In the genomic region with DNA sequence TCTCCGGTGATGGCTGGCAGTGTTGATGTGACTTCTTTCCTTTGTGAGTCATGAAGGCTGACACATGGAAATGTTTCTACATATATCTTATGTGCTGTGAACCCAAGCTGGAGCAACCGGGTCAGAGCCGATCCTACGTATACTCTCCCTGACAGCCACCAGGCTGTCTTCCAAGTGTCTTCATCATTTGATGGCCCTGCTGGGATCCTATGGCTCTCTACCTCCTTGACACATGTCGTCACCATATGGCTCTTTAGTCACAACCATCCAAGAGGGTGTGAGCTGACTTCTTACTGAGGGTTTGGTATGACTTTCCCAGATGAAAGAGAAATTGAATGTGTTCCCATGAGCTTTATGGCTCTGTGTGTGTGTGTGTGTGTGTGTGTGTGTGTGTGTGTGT, we compare ENCODE assay signal across 37 mouse cellular contexts. TPM values are rescaled to one million over a fixed set of nuclear protein-coding genes. Genes with fewer than 3 reads are reported as not detected.
DNase-seq lines count a peak whose midpoint lies in the region; ATAC-seq lines count a peak whose summit lies in the region.
"Had no signal": no experiment of that assay in that cellular context is flagged by ENCODE, and none has a peak within 500 bp of the region (broad histone marks: within the 10 kb centered on the region; RNA-seq: fewer than 3 reads in every experiment).

No protein-coding gene starts in this region.

- H3K9ac ChIP-seq in forebrain, embryonic 14.5 days (ENCODE audit: low read length), result no peak overlapping the region
- no peak overlapping the region for H3K9ac ChIP-seq in forebrain, embryonic 13.5 days
- H3K9ac ChIP-seq: heart, embryonic 15.5 days; hindbrain, embryonic 12.5 days; limb, embryonic 13.5 days; lung, embryonic 15.5 days; neural tube, embryonic 13.5 days had no signal

- H3K27ac ChIP-seq in forebrain, embryonic 14.5 days (ENCODE audit: low read depth, low read length), result no peak overlapping the region
- H3K27ac ChIP-seq in forebrain, embryonic 13.5 days, result no peak overlapping the region
- H3K27ac ChIP-seq: heart, embryonic 10.5 days; heart, embryonic 15.5 days; hindbrain, embryonic 12.5 days; limb, embryonic 13.5 days; lung, embryonic 15.5 days; neural tube, embryonic 13.5 days had no signal

- no peak overlapping the region for H3K4me3 ChIP-seq in forebrain, embryonic 14.5 days (ENCODE audit: low read depth, low read length)
- H3K4me3 ChIP-seq in forebrain, embryonic 13.5 days, result no peak overlapping the region
- H3K4me3 ChIP-seq: heart, embryonic 10.5 days; heart, embryonic 15.5 days; hindbrain, embryonic 12.5 days; limb, embryonic 13.5 days; lung, embryonic 15.5 days; neural tube, embryonic 13.5 days had no signal

- 73% methylated on average over 5 of the region's 5 CpGs for WGBS in forebrain, embryonic 14.5 days
- WGBS in forebrain, embryonic 13.5 days, result 83% methylated on average over 5 of the region's 5 CpGs

- peak; percentile 42; the same call in 1 of the 2 replicates for ATAC-seq in forebrain, embryonic 14.5 days
- ATAC-seq in forebrain, embryonic 13.5 days, result no peak
- ATAC-seq: activated CD4-positive, CD25-positive, alpha-beta regulatory T cell, adult 4 months; intestine, embryonic 16.5 days had no signal

- peaks cover 39% of the 10 kb centered on the region for H3K36me3 ChIP-seq in forebrain, embryonic 14.5 days (ENCODE audit: control insufficient read depth, insufficient read depth, low read length)
- peaks cover 45% of the 10 kb centered on the region for H3K36me3 ChIP-seq in forebrain, embryonic 13.5 days (ENCODE audit: poor library complexity, severe bottlenecking)
- H3K36me3 ChIP-seq: heart, embryonic 15.5 days; lung, embryonic 15.5 days had no signal

- no peaks in the 10 kb centered on the region for H3K27me3 ChIP-seq in forebrain, embryonic 14.5 days (replicated peaks; ENCODE audit: control insufficient read depth, insufficient read depth, low read length)
- H3K27me3 ChIP-seq in forebrain, embryonic 13.5 days, result no peaks in the 10 kb centered on the region
- H3K27me3 ChIP-seq: heart, embryonic 15.5 days; hindbrain, embryonic 12.5 days; limb, embryonic 13.5 days; lung, embryonic 15.5 days; neural tube, embryonic 13.5 days had no signal

- H3K4me1 ChIP-seq in forebrain, embryonic 14.5 days (ENCODE audit: control insufficient read depth, insufficient read depth, low read length), result no peaks in the 10 kb centered on the region
- H3K4me1 ChIP-seq in forebrain, embryonic 13.5 days, result 0 out of 2 replicates have a peak, but pooled peaks cover 4% of the 10 kb centered on the region
- H3K4me1 ChIP-seq: heart, embryonic 15.5 days; hindbrain, embryonic 12.5 days; lung, embryonic 15.5 days; neural tube, embryonic 13.5 days had no signal

- no peak overlapping the region for H3K4me2 ChIP-seq in forebrain, embryonic 14.5 days (ENCODE audit: low read length)
- H3K4me2 ChIP-seq in forebrain, embryonic 13.5 days, result no peak overlapping the region
- H3K4me2 ChIP-seq: heart, embryonic 15.5 days; hindbrain, embryonic 12.5 days; limb, embryonic 13.5 days; liver, embryonic 11.5 days; lung, embryonic 15.5 days; midbrain, embryonic 11.5 days; neural tube, embryonic 13.5 days had no signal

- peak; percentile 64 for DNase-seq in forebrain, embryonic 14.5 days (ENCODE audit: low spot score)
- peak; percentile 7 to 32 for DNase-seq in layer of hippocampus, adult 18-20 months (ENCODE audit: low spot score in 2 of 2)
- DNase-seq in layer of hippocampus, adult 9-10 months (ENCODE audit: low spot score), result no peak
- peak; percentile 12 for DNase-seq in brain, embryonic 18.5 days (ENCODE audit: low read depth, low spot score)
- DNase-seq in cerebellum, postnatal 25 days, result peak; percentile 37 to 64
- no peak for DNase-seq in lung, postnatal 10 days
- DNase-seq: adrenal gland, adult 2 months; adrenal gland, postnatal 36 days; B cell, adult 2 months; gastrocnemius, postnatal 25 days; heart, adult 11 months; kidney, adult 9 months; kidney, postnatal 10 days; lung, postnatal 36 days; thymus, adult 2 months; thymus, postnatal 36 days had no signal

- H3K9me3 ChIP-seq in forebrain, embryonic 14.5 days (replicated peaks; ENCODE audit: control insufficient read depth, low read length), result no peaks in the 10 kb centered on the region
- H3K9me3 ChIP-seq in forebrain, embryonic 13.5 days (replicated peaks), result no peaks in the 10 kb centered on the region
- H3K9me3 ChIP-seq: heart, embryonic 10.5 days; heart, embryonic 15.5 days; hindbrain, embryonic 12.5 days; limb, embryonic 13.5 days; lung, embryonic 15.5 days; neural tube, embryonic 13.5 days had no signal

RNA-seq across cellular contexts. Expression of a gene that starts 15.6 kb away (rescaled TPM):
- polyA plus RNA-seq in forebrain, embryonic 14.5 days (2014; fragmentation: Nextera tagmentation; extraction: Ambion mirVana), result not detected in 2 replicates
- not detected in 2 replicates for polyA plus RNA-seq in forebrain, embryonic 13.5 days (2015; fragmentation: Nextera tagmentation; extraction: Ambion mirVana)
- total RNA-seq in layer of hippocampus, adult 18-20 months (2021), result not detected
- total RNA-seq: adrenal gland, adult 2 months; adrenal gland, postnatal 36 days; gastrocnemius, adult 18-20 months; gastrocnemius, postnatal 25 days; heart, postnatal 25 days; layer of hippocampus, postnatal 10 days; left cerebral cortex, adult 18-20 months; left cerebral cortex, postnatal 14 days had no signal
- polyA plus RNA-seq: activated CD4-positive, CD25-positive, alpha-beta regulatory T cell, adult 4 months; cortical plate, adult 2 months; embryonic facial prominence, embryonic 14.5 days; frontal cortex, adult 2 months; heart, embryonic 10.5 days; heart, embryonic 15.5 days; intestine, embryonic 16.5 days; large intestine, adult 2 months; limb, embryonic 13.5 days; liver, embryonic 11.5 days; liver, embryonic 16.5 days; lung, embryonic 15.5 days; midbrain, embryonic 11.5 days; neural tube, embryonic 13.5 days had no signal

RNA-seq across cellular contexts. Expression of a gene that starts 50.0 kb away (rescaled TPM):
- 35.7 and 46.9 TPM in 2 replicates for polyA plus RNA-seq in forebrain, embryonic 14.5 days (2014; fragmentation: Nextera tagmentation; extraction: Ambion mirVana)
- 22.6 and 22.8 TPM in 2 replicates for polyA plus RNA-seq in forebrain, embryonic 13.5 days (2015; fragmentation: Nextera tagmentation; extraction: Ambion mirVana)
- 10 to 100 TPM; 32.2 to 33.9 TPM for total RNA-seq in layer of hippocampus, adult 18-20 months (2021)
- polyA plus RNA-seq: activated CD4-positive, CD25-positive, alpha-beta regulatory T cell, adult 4 months had no signal

Comparison
In these comparisons a context has a peak if more than half of its experiments do, and no peak if none do; other contexts are left out.
1. DNase-seq: peak in forebrain, embryonic 14.5 days (single experiment), layer of hippocampus, adult 18-20 months (2 of 2), brain, embryonic 18.5 days (single experiment) and cerebellum, postnatal 25 days (2 of 2); none in layer of hippocampus, adult 9-10 months (single experiment) and lung, postnatal 10 days (single experiment).